Mouse (Mus musculus): ENCODE data around the gene Ankfy1.

GRCm38 (mm10) chr11:72760781-72761180, 71.0 kb downstream of the Ankfy1 start:
- TF ChIP-seq CTCF (IDR thresholded peaks at IDR 0.05; ENCODE audit: low read depth) = no peak
- no peak for TF ChIP-seq EP300 (IDR thresholded peaks at IDR 0.05; ENCODE audit: low read depth)
